Mouse (Mus musculus): ENCODE data around the gene Raf1. TPM values are rescaled to one million over a fixed set of nuclear protein-coding genes. Genes with fewer than 3 reads are reported as not detected.

Gene Raf1
- polyA plus RNA-seq, 1 experiment from 2014 or later: 39.6 TPM

DNA sequence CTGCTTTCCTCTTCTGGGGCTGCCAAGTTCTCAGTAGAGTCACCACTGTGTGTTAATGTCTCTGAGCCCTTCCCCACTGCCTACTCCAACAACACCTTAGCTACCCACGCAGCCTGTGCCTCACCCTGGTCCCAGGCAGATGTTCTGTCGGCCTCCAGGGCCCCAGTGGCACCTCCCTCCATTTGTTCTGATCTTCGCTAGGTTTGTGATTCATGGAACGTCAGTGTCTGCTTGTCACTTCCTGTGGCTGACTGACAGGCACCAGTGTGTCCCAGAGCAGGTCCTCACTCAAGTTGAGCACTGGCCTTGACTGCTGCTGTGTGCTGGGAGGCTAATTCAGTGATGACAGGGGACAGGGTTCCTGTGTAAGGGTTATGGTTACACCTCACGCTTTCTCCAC lies 99.0 kb downstream of the Raf1 start:
- Histone ChIP-seq H3K4me1 (ENCODE audit: insufficient read depth) (no peaks in the 10 kb centered on the region), H3K9me3 (ENCODE audit: low read length) (no peaks in the 10 kb centered on the region), H3K4me3 (ENCODE audit: low read depth, low read length) (no peak overlapping the region), H3K9ac (replicated peaks) (no peak overlapping the region), H3K27ac (ENCODE audit: low read depth) (no peak overlapping the region), H3K27me3 (ENCODE audit: insufficient read depth, low read length) (no peaks in the 10 kb centered on the region), H3K36me3 (replicated peaks; ENCODE audit: insufficient read depth, low read length) (peaks cover 8% of the 10 kb centered on the region; the same call in 1 of the 2 replicates), H3K4me2 (ENCODE audit: low read depth, low read length) (no peak overlapping the region)
- ATAC-seq: no peak
- DNase-seq: no peak
- WGBS (ENCODE audit: insufficient replicate concordance): 71% methylated on average over 5 of the region's 5 CpGs
- no peak for TF ChIP-seq EP300 (IDR thresholded peaks at IDR 0.05; ENCODE audit: low read depth)
- no peak for TF ChIP-seq CTCF (IDR thresholded peaks at IDR 0.05; ENCODE audit: low read depth)

DNA sequence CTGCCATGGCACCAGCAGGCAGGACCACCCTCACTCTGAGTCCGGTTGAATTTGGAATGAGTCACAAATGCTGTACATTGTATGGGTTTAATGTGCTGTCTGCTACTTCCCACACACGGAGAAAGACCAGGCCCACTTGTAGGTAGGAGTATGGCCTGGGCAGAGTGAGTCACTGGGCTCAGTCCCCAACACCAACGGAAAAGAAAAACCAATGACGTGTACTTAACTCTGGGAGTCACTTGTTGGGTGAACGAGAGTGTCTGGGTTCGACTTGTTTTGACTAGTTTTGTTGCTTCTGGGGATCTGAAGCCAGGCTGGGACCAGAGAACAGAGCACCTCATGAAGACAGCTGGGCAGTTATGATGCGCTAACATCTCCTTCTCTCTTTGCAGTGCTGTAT lies 102.3 kb downstream of the Raf1 start:
- Histone ChIP-seq H3K4me3 (ENCODE audit: low read depth, low read length) (no peak overlapping the region), H3K4me1 (ENCODE audit: insufficient read depth) (no peaks in the 10 kb centered on the region), H3K36me3 (replicated peaks; ENCODE audit: insufficient read depth, low read length) (peaks cover 15% of the 10 kb centered on the region), H3K4me2 (ENCODE audit: low read depth, low read length) (no peak overlapping the region), H3K27me3 (ENCODE audit: insufficient read depth, low read length) (no peaks in the 10 kb centered on the region), H3K9me3 (ENCODE audit: low read length) (no peaks in the 10 kb centered on the region), H3K27ac (ENCODE audit: low read depth) (no peak overlapping the region), H3K9ac (replicated peaks) (no peak overlapping the region)
- ATAC-seq: no peak
- no peak for DNase-seq
- 85% methylated on average over 7 of the region's 7 CpGs for WGBS (ENCODE audit: insufficient replicate concordance)
- no peak for TF ChIP-seq EP300 (IDR thresholded peaks at IDR 0.05; ENCODE audit: low read depth)
- no peak for TF ChIP-seq CTCF (IDR thresholded peaks at IDR 0.05; ENCODE audit: low read depth)

Other genes with a start within 250 kb of the Raf1 start
- 7.1 and 7.5 TPM in 2 replicates for gene Tsen2, start 132.0 kb downstream of the Raf1 start, polyA plus RNA-seq (2015; fragmentation: Nextera tagmentation; extraction: Ambion mirVana)
- 14.8 and 16.5 TPM in 2 replicates for gene Mkrn2os, start 84.1 kb downstream of the Raf1 start, polyA plus RNA-seq (2015; fragmentation: Nextera tagmentation; extraction: Ambion mirVana)
- gene Mkrn2, start 74.7 kb downstream of the Raf1 start, polyA plus RNA-seq (2015; fragmentation: Nextera tagmentation; extraction: Ambion mirVana): 9.6 and 11.6 TPM in 2 replicates
- gene Tmem40, start 85.8 kb upstream of the Raf1 start, polyA plus RNA-seq (2015; fragmentation: Nextera tagmentation; extraction: Ambion mirVana): 18.9 and 21.2 TPM in 2 replicates
- 0.59 and 0.61 TPM in 2 replicates for gene Cand2, start 97.9 kb upstream of the Raf1 start, polyA plus RNA-seq (2015; fragmentation: Nextera tagmentation; extraction: Ambion mirVana)
- 1,354 and 1,414 TPM in 2 replicates for gene Rpl32, start 132.1 kb upstream of the Raf1 start, polyA plus RNA-seq (2015; fragmentation: Nextera tagmentation; extraction: Ambion mirVana)
- 0.11 TPM in 1 of 2 replicates, not detected in the other for gene Efcab12, start 161.8 kb upstream of the Raf1 start, polyA plus RNA-seq (2015; fragmentation: Nextera tagmentation; extraction: Ambion mirVana)
- 4.1 and 4.6 TPM in 2 replicates for gene Mbd4, start 176.7 kb upstream of the Raf1 start, polyA plus RNA-seq (2015; fragmentation: Nextera tagmentation; extraction: Ambion mirVana)
- gene Ift122, start 176.8 kb upstream of the Raf1 start, polyA plus RNA-seq (2015; fragmentation: Nextera tagmentation; extraction: Ambion mirVana): 1.2 and 1.6 TPM in 2 replicates

All from liver, postnatal 0 days (tissue).